Mouse (Mus musculus) embryonic stem cell, embryonic (primary cell): ENCODE results near the gene Pmis2.

Source experiments
- CTCF ChIA-PET, 4 experiments: fragments of 300-600 bp in 2 of 4; fragments of 350-600 bp in 2 of 4; sonication (Branson Sonifier 250); formaldehyde crosslinking; loops; one replicate each; lab custom pipeline; 2022; ENCODE audit warnings: inconsistent platforms in 2 of 4; lab: Charles Lee
- POLR2A ChIA-PET, 4 experiments: fragments of 300-600 bp in 2 of 4; fragments of 350-600 bp in 2 of 4; sonication (Branson Sonifier 250); formaldehyde crosslinking; loops; one replicate each; lab custom pipeline; 2022; ENCODE audit warnings: antibody characterized with exemption in 4 of 4, inconsistent platforms in 1 of 4; lab: Charles Lee

The Pmis2 gene

GRCm38 (mm10) chr7:30664529-30665200, 6.7 kb downstream of the Pmis2 start, which contains the start of gene Haus5:
Haus5 (minus strand) TSS chr7:30664994.
- CTCF ChIA-PET, result interaction anchor here in 3 of 4 experiments (0.5 to 1.8 kb wide), 17 partner anchors 11 to 413 kb away, joined by 3 to 7 read pairs (median 3); partner anchors contain the start of genes Ffar1 (in 1 of the 3) and Upk1a (in 1 of the 3)

DNA sequence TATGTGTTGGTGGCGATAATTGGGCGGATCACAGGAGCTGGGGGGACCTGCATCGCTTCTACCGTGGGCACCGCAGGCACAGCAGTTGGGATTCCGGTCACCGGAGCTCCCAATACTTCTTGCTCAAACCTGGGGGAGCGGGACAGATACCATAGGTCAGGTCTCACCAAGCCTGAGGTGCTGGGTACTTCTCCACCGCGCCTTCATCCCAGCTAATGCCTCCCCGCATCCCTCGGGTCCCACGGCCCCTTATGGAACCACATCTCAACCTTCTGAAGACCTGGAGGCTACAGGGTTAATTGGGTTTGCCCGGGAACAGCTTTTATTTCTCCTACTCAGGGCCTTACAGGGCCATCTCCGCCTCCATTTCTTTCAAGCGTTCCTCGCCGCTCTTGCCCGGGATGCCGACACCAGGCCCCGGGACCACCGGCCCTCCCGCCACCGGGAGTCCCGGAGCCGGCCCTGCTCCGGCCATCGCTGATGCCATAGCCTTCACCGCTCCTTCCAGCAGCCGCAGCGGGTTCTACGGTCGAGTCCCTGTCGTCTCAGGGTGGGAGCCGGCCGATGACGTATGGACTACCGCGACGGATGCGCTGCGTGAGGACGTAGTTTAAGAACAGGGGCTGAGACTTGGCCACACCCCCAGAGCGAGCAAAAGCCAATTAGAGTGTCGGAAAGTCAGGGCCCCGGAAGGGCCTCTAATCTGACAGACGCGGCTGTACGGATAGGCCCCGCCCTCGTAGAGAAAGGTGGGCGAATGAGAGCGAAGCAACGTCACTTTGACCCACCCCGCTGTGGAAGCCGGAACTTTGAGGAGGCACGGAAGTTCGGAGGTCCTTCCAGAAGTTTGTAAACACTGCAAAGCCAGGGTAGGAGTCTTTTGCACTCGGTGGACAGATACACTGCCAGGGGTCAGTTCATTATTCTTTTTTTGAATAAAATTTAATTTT, 21.5 kb downstream of the Pmis2 start, which contains the start of gene Rbm42:
TSS of gene Rbm42 (minus strand) at position 727 of the 950 bp plus-strand sequence.
- ChIA-PET CTCF (interaction anchor here in 1 of 4 experiments (1.1 kb wide), 1 partner anchor 19 kb away, joined by 3 read pairs; no protein-coding TSS in a partner anchor), POLR2A (interaction anchor here in 2 of 4 experiments (0.7 to 1.7 kb wide), 12 partner anchors 10 to 158 kb away, joined by 3 to 17 read pairs (median 4); partner anchors contain the start of genes Haus5 (in 2 of the 2) and Cox6b1 (in 1 of the 2))

More at GRCm38 (mm10) chr7:30664529-30665200, 6.7 kb downstream of the Pmis2 start, which contains the start of gene Haus5:
- POLR2A ChIA-PET, result interaction anchor here (0.5 to 3.2 kb wide), 39 partner anchors 8 to 717 kb away, joined by 3 to 17 read pairs (median 4); partner anchors contain the start of genes Cox6b1 (in 2 of the 4), Kmt2b (in 2 of the 4), Atp4a (in 1 of the 4) and Etv2 (in 1 of the 4)

- ChIA-PET CTCF (interaction anchor here in 1 of 4 experiments (0.6 kb wide), 1 partner anchor 1647 kb away, joined by 3 read pairs; no protein-coding TSS in a partner anchor), POLR2A (interaction anchor here in 2 of 4 experiments (0.6 to 2.2 kb wide), 4 partner anchors 10 to 30 kb away, joined by 3 to 9 read pairs (median 4); partner anchors contain the start of gene Cox6b1 (in 1 of the 2))
These were observed 32.3 kb downstream of the Pmis2 start for GRCm38 (mm10) chr7:30639083-30639482.

GRCm38 (mm10) chr7:30636395-30636794, 35.0 kb downstream of the Pmis2 start:
- ChIA-PET POLR2A (interaction anchor here in 2 of 4 experiments (1.0 to 1.2 kb wide), 2 partner anchors 84 to 320 kb away, joined by 3 to 4 read pairs; partner anchors contain the start of genes Hspb6 (in 1 of the 2), Proser3 (in 1 of the 2) and Usf2 (in 1 of the 2)), CTCF (interaction anchor here in 1 of 4 experiments (2.0 to 3.3 kb wide), 2 partner anchors 10 to 223 kb away, joined by 5 to 16 read pairs; partner anchors contain the start of gene Cox6b1)

- CTCF ChIA-PET, result interaction anchor here in 2 of 4 experiments (1.2 to 3.3 kb wide), 6 partner anchors 9 to 338 kb away, joined by 3 to 16 read pairs (median 5); partner anchors contain the start of genes Cox6b1 (in 1 of the 2) and Fam187b (in 1 of the 2)
- POLR2A ChIA-PET, result interaction anchor here in 2 of 4 experiments (0.8 to 2.5 kb wide), 5 partner anchors 8 to 83 kb away, joined by 3 to 15 read pairs (median 5); partner anchors contain the start of genes Cox6b1 (in 1 of the 2), Haus5 (in 1 of the 2), Hspb6 (in 1 of the 2) and Proser3 (in 1 of the 2)
These were observed 35.7 kb downstream of the Pmis2 start, which contains the start of gene Etv2 for GRCm38 (mm10) chr7:30635752-30636151. Etv2 (minus strand) TSS chr7:30635852.

DNA sequence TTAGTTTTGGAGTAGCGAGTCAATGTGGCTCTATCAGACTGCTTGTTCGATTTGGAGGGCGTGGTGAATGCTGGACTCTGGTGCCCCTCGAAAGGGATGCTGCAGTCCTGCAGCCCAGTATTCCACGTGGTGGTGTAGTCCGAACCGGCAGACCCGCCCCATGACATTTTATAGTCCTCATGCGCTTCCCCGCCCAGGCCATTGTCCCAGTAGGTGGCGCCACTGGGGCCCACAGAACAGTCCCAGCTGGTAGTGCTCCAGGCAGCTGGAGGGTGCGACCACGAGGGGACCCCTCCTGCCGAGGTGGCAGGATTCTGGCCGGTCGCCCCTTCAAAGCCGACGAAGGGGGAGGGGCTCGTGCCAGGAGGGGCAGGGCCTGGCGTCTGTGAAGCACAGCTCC, 36.8 kb downstream of the Pmis2 start:
- ChIA-PET POLR2A (interaction anchor here (0.8 to 2.5 kb wide), 19 partner anchors 9 to 220 kb away, joined by 3 to 15 read pairs (median 4); partner anchors contain the start of genes Haus5 (in 3 of the 4), Cox6b1 (in 2 of the 4), Hspb6 (in 1 of the 4) and Proser3 (in 1 of the 4)), CTCF (interaction anchor here (0.5 to 3.3 kb wide), 35 partner anchors 8 to 433 kb away, joined by 3 to 16 read pairs (median 4); partner anchors contain the start of genes Cox6b1 (in 2 of the 4), Fam187b (in 2 of the 4), Haus5 (in 2 of the 4) and Pmis2 (in 1 of the 4))

GRCm38 (mm10) chr7:30633762-30634412, 37.5 kb downstream of the Pmis2 start:
- ChIA-PET CTCF (interaction anchor here (0.5 to 3.3 kb wide), 28 partner anchors 8 to 605 kb away, joined by 3 to 16 read pairs (median 3); partner anchors contain the start of genes Cox6b1 (in 2 of the 4), Fam187b (in 1 of the 4) and Pmis2 (in 1 of the 4)), POLR2A (interaction anchor here (0.7 to 2.5 kb wide), 21 partner anchors 8 to 449 kb away, joined by 3 to 15 read pairs (median 3); partner anchors contain the start of genes Cox6b1 (in 2 of the 4), Haus5 (in 2 of the 4), Hspb6 (in 1 of the 4) and Proser3 (in 1 of the 4))

- ChIA-PET POLR2A (no interaction called here), CTCF (interaction anchor here in 1 of 4 experiments (0.6 kb wide), 4 partner anchors 76 to 474 kb away, joined by 3 to 4 read pairs (median 3); no protein-coding TSS in a partner anchor)
These were observed 42.4 kb downstream of the Pmis2 start for GRCm38 (mm10) chr7:30629013-30629412.

DNA sequence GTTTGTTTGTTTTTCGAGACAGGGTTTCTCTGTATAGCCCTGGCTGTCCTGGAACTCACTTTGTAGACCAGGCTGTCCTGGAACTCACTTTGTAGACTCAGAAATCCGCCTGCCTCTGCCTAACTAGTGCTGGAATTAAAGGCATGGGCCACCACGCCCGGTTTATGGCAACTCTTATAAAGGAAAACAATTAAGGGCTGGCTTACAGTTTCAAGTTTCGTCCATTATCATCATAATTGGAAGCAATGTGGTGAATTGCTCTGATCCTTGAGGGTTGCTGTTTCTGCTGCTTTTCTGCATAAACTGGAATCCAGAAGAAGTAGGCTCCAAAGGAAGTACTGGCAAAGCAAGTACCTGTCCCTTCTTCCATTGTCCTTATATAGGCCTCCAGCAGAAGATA, 44.8 kb downstream of the Pmis2 start:
- ChIA-PET POLR2A (interaction anchor here in 3 of 4 experiments (0.7 to 2.5 kb wide), 24 partner anchors 8 to 395 kb away, joined by 3 to 20 read pairs (median 6); partner anchors contain the start of genes Haus5 (in 2 of the 3), Aplp1 (in 1 of the 3), E130208F15Rik (in 1 of the 3) and Etv2 (in 1 of the 3)), CTCF (interaction anchor here in 2 of 4 experiments (0.7 to 1.5 kb wide), 8 partner anchors 8 to 428 kb away, joined by 3 to 8 read pairs (median 3); partner anchors contain the start of gene Capns1 (in 1 of the 2))

DNA sequence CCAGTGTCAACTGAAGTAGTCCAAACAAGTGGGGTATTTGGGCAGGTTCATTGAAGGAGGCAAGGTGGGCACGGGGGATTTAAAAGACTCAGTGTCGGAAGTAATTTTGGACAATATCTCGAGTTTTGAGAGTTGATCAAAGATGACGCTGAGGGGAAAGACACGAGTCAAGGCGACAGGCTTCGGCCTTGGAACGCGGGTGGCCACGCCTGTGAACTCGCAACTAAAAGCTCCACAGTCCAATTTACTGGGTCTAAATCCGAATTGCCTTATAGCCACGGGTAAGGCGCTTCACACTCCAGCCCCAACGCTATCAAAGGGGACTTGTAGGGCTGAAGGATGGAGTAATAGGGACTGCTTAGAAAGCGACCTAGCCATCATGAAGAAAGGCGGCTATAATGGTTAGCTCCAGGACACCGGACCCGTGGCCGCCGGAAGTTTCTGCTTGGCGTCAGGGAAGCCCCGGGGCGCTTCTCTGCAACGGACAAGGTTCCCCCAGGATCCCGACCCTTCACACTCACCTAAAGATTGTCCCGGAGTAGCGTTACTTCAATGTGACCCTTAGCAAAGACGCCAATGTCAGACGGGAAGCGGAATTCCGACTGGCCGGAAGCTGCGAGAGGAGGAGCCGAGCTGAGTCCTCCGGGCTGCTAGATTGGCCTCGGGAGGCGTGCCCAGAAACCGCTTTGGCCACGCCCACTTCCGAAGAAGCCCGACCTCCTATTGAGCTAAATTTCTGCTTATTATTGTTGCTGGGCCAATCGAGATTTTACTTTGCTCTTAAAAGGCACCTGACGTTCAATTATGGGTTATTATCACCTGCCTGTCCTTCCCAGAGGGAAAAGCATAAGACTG, 45.6 kb downstream of the Pmis2 start, which contains the start of gene Cox6b1:
TSS of gene Cox6b1 (minus strand) at position 622 of the 855 bp plus-strand sequence.
- ChIA-PET CTCF (interaction anchor here in 3 of 4 experiments (0.6 to 1.9 kb wide), 26 partner anchors 9 to 531 kb away, joined by 3 to 16 read pairs (median 3); partner anchors contain the start of genes Prodh2 (in 2 of the 3), Capns1 (in 1 of the 3), Etv2 (in 1 of the 3) and Gramd1a (in 1 of the 3)), POLR2A (interaction anchor here (0.5 to 2.5 kb wide), 52 partner anchors 8 to 394 kb away, joined by 3 to 20 read pairs (median 4); partner anchors contain the start of genes Haus5 (in 2 of the 4), Kmt2b (in 2 of the 4), Proser3 (in 2 of the 4) and Aplp1 (in 1 of the 4))
